Mouse (Mus musculus) left cerebral cortex, postnatal 25 days (tissue): Measurements from ENCODE around the gene Vmn1r204. TPM values are rescaled to one million over a fixed set of nuclear protein-coding genes. Genes with fewer than 3 reads are reported as not detected.
"Not testable (repeated sequence)": the region's sequence is repeated elsewhere in the genome, so short reads cannot be mapped to it uniquely, and the experiment has no call there.

ENCODE experiments used
- DNase-seq, 2 experiments: peaks; one replicate each; pipeline ENCODE4 v3.0.0; 2022; ENCODE audit warnings: low spot score in 2 of 2, mixed read lengths in 1 of 2
- intact Hi-C: fragments of 180-260 bp; cut with DNase I; formaldehyde crosslinking; loops from one replicate; pipeline ENCODE4 v1.15.1; 2025
- total RNA-seq, 2 experiments: library from RNA; stranded (reverse); gene quantifications; 2 replicates each; pipeline ENCODE4 v1.2.3; 2021

Vmn1r204 gene
- total RNA-seq: not detected

DNA sequence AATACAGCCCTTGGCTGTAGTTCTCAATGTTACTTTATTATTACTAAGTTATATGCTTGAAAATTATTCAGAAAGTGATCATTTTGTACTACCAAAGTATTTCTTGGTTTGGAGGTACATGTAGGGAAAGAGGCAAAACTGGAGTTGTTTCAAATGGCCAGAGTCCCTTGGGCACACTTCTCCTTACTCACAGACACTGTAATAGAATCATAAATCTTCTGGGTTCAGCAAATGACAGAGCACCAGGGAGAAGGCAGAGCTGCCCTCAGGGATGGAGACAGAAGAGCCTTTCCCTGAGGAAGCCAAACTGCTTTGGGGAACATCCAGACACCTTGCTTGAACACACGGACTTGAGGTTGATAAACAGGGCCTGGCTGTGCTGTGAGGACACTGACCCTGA is at the start of gene Vmn1r204:
Gene Vmn1r204 (plus strand): TSS at position 301 of the 400 bp plus-strand sequence.
- DNase-seq, intact Hi-C loops: not testable (repeated sequence)

- DNase-seq: no peak
- intact Hi-C loops: no loop called here
Observed at GRCm38 (mm10) chr13:22505281-22505680, 47.7 kb upstream of the Vmn1r204 start, which contains the start of gene Vmn1r202. Gene Vmn1r202, minus strand, starts transcription at chr13:22505381.

DNA sequence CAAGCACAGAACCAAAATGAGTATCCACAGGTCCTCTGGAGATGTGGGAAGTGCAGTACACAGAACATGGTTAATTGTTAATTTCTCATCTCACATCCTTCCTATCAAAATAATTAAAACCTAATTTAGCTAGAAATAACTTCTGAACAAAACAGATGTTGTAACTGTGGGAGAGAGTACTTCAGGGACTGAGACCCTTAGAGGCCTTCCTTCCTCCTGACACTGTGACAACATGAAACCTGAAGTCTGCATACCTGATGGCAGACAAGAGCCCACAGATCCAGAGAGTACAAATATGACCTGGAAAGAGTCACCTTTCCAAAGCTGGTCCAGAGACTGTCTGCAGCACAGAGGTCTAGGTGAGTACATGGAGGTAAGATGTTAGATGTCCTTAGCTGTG is 35.2 kb upstream of the Vmn1r204 start, which contains the start of gene Vmn1r203:
Gene Vmn1r203 (plus strand): TSS at position 301 of the 400 bp plus-strand sequence.
- intact Hi-C loops: no loop called here
- no peak for DNase-seq

DNA sequence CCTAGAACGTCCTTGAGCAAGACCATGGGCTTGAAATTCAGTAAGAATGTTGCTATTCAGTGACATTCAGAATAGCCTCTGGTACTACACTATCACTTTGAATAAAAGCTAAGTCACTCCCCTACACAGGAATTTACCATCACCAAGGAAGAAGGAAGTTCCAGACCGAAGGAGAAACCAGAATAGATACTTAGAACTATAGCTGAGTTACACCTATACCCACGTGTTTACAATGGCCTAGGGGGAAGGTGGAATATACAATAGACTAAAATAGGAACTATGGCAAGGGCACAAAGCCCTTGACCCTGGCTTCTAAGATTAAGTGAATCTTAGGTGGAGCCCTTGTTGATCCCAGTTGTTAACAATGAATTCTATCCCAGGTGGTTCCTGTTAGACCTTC is 21.9 kb downstream of the Vmn1r204 start:
- intact Hi-C loops, DNase-seq: not testable (repeated sequence)

DNA sequence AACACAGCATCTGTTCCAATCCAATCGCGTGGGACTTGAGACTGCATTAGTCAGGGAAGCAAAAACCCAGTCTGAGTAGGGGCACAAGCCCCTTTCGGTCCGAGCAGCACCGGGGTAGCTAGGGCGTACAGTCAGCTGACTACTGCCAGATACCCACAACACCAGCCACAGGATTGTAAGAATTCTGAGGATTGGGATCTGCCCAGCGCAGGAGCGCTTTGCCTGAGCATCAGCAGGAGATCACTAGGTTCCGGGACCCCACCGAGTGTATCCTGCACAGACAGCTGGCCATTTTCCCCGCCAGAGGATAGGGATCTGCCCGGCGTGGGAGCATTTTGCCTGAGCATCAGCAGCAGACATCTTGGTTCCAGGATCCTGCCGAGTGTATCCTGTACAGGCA is 30.3 kb downstream of the Vmn1r204 start:
- intact Hi-C loops, DNase-seq: not testable (repeated sequence)

GRCm38 (mm10) chr13:22592900-22593299 is 39.9 kb downstream of the Vmn1r204 start, which contains the start of gene Vmn1r205:
Gene Vmn1r205, minus strand, starts transcription at chr13:22593000.
- no peak for DNase-seq
- intact Hi-C loops: no loop called here

Other genes with a start within 250 kb of the Vmn1r204 start
- not detected for gene Vmn1r197, start 228.6 kb upstream of the Vmn1r204 start, total RNA-seq
- gene Vmn1r198, start 202.8 kb upstream of the Vmn1r204 start, total RNA-seq: not detected
- not detected for gene Vmn1r199, start 173.4 kb upstream of the Vmn1r204 start, total RNA-seq
- gene Vmn1r200, start 162.8 kb upstream of the Vmn1r204 start, total RNA-seq: not detected
- gene Vmn1r201, start 81.3 kb upstream of the Vmn1r204 start, total RNA-seq: not detected
- under 1 TPM in 1 of 2 experiments, not detected in 1; 0.09 TPM for gene Vmn1r202, start 47.8 kb upstream of the Vmn1r204 start, total RNA-seq
- gene Vmn1r203, start 35.1 kb upstream of the Vmn1r204 start, total RNA-seq: not detected
- not detected for gene Vmn1r205, start 39.8 kb downstream of the Vmn1r204 start, total RNA-seq
- under 1 TPM in 1 of 2 experiments, not detected in 1; 0.32 TPM for gene Vmn1r206, start 71.1 kb downstream of the Vmn1r204 start, total RNA-seq
- gene Vmn1r207-ps, start 176.4 kb downstream of the Vmn1r204 start, total RNA-seq: under 1 TPM; 0.07 to 0.11 TPM
- not detected for gene Vmn1r208, start 224.2 kb downstream of the Vmn1r204 start, total RNA-seq